Mouse (Mus musculus): Measurements from ENCODE around the gene Atp8b5. TPM values are rescaled to one million over a fixed set of nuclear protein-coding genes. Genes with fewer than 3 reads are reported as not detected.

Gene Atp8b5
- polyA plus RNA-seq, 1 experiment, result not detected

GRCm38 (mm10) chr4:43389845-43390440 is 123.0 kb downstream of the Atp8b5 start:
- Histone ChIP-seq H3K27ac (ENCODE audit: insufficient read depth, low read depth, low read length) (no peak overlapping the region), H3K4me1 (ENCODE audit: control insufficient read depth, insufficient read depth, low read length) (peaks cover 32% of the 10 kb centered on the region), H3K4me3 (ENCODE audit: insufficient read depth, low read length) (no peak overlapping the region)
- TF ChIP-seq CTCF (IDR thresholded peaks at IDR 0.05; ENCODE audit: low read depth, low read length) (no peak), POLR2A (IDR thresholded peaks at IDR 0.05; ENCODE audit: borderline replicate concordance, low read depth, low read length) (no peak)

DNA sequence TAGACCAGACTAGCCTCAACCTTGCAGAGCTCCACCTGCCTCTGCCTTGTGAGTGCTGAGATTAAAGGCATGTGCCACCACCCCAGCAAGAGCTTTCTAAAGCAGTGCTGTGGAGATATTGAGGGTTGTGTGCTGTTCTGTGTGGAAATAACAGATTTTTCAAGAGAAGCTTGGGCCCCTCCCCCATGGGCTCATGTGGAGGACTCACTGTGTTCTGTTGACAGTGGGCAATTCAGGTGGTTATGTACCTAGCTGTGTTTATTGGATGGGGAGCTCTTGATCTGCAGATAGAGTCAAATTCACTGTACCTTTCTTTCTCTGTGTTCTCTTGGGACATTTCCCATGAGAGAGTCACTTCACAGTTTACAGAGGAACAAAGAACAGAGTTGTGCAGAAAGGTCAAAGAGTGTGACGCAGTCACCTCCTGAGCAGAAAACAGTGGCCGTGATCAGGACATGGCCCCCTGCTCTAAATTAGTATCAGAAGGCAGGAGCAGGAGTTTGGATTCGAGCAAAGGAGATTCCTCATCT is 124.6 kb downstream of the Atp8b5 start:
- H3K27ac ChIP-seq (ENCODE audit: insufficient read depth, low read depth, low read length), result no peak overlapping the region
- TF ChIP-seq CTCF (IDR thresholded peaks at IDR 0.05; ENCODE audit: low read depth, low read length) (no peak), POLR2A (IDR thresholded peaks at IDR 0.05; ENCODE audit: borderline replicate concordance, low read depth, low read length) (no peak)
- no peak overlapping the region for H3K4me3 ChIP-seq (ENCODE audit: insufficient read depth, low read length)
- H3K4me1 ChIP-seq (ENCODE audit: control insufficient read depth, insufficient read depth, low read length), result peaks cover 25% of the 10 kb centered on the region

- no peak overlapping the region for H3K4me3 ChIP-seq (ENCODE audit: insufficient read depth, low read length)
- TF ChIP-seq CTCF (IDR thresholded peaks at IDR 0.05; ENCODE audit: low read depth, low read length) (no peak), POLR2A (IDR thresholded peaks at IDR 0.05; ENCODE audit: borderline replicate concordance, low read depth, low read length) (no peak)
- peaks cover 22% of the 10 kb centered on the region for H3K4me1 ChIP-seq (ENCODE audit: control insufficient read depth, insufficient read depth, low read length)
- H3K27ac ChIP-seq (ENCODE audit: insufficient read depth, low read depth, low read length), result no peak overlapping the region
Observed at GRCm38 (mm10) chr4:43394345-43394891, 127.5 kb downstream of the Atp8b5 start.

DNA sequence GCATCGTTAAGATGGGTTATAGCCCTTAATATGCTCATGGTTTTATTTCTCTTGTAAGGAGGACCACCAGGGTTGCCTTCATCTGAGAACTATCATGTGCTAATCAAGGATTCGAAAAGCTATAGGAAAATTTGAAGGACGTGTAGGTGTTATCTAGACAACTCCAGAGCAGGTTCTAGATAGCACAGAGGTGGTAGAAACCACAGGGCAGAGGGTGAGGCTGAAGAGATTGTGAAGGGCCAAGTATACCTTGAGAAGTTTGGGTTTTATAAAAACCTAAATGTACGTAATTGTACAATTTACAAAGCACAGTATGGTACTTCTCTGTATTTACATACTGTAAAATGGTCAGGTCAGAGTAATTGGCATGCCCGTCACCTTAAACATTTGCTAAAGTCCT is 128.2 kb downstream of the Atp8b5 start:
- TF ChIP-seq CTCF (IDR thresholded peaks at IDR 0.05; ENCODE audit: low read depth, low read length), result no peak
- TF ChIP-seq POLR2A (IDR thresholded peaks at IDR 0.05; ENCODE audit: borderline replicate concordance, low read depth, low read length), result no peak
- Histone ChIP-seq H3K4me3 (ENCODE audit: insufficient read depth, low read length) (no peak overlapping the region), H3K4me1 (ENCODE audit: control insufficient read depth, insufficient read depth, low read length) (peaks cover 19% of the 10 kb centered on the region), H3K27ac (ENCODE audit: insufficient read depth, low read depth, low read length) (no peak overlapping the region)

GRCm38 (mm10) chr4:43395836-43396235 is 128.9 kb downstream of the Atp8b5 start:
- peaks cover 20% of the 10 kb centered on the region for H3K4me1 ChIP-seq (ENCODE audit: control insufficient read depth, insufficient read depth, low read length)
- no peak overlapping the region for H3K4me3 ChIP-seq (ENCODE audit: insufficient read depth, low read length)
- H3K27ac ChIP-seq (ENCODE audit: insufficient read depth, low read depth, low read length), result no peak overlapping the region
- TF ChIP-seq POLR2A (IDR thresholded peaks at IDR 0.05; ENCODE audit: borderline replicate concordance, low read depth, low read length) (no peak), CTCF (IDR thresholded peaks at IDR 0.05; ENCODE audit: low read depth, low read length) (no peak)

- peaks cover 14% of the 10 kb centered on the region for H3K4me1 ChIP-seq (ENCODE audit: control insufficient read depth, insufficient read depth, low read length)
- H3K4me3 ChIP-seq (ENCODE audit: insufficient read depth, low read length), result no peak overlapping the region
- TF ChIP-seq POLR2A (IDR thresholded peaks at IDR 0.05; ENCODE audit: borderline replicate concordance, low read depth, low read length), result no peak
- TF ChIP-seq CTCF (IDR thresholded peaks at IDR 0.05; ENCODE audit: low read depth, low read length), result no peak
- no peak overlapping the region for H3K27ac ChIP-seq (ENCODE audit: insufficient read depth, low read depth, low read length)
Observed at GRCm38 (mm10) chr4:43396381-43396780, 129.4 kb downstream of the Atp8b5 start.

DNA sequence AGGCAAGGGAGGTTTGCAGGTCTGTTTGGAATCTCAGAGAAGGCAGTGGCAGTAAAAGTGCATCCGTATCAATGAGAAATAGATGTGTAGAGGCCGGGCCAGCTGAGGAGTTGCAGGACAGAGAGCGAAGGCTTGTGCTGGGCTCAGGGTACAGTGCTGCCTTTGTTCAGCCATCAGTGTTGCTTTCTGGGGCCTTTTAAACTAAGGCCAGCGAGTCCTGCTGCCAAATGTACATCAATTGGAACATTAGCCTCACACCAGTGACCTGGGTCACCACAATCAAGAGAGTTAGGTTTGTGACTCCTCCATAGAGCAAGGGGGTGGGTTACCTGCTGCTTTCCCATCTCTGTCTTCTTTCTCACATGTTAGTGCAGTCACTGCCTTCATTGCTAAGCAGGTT is 131.1 kb downstream of the Atp8b5 start:
- TF ChIP-seq POLR2A (IDR thresholded peaks at IDR 0.05; ENCODE audit: borderline replicate concordance, low read depth, low read length) (no peak), CTCF (IDR thresholded peaks at IDR 0.05; ENCODE audit: low read depth, low read length) (no peak)
- Histone ChIP-seq H3K27ac (ENCODE audit: insufficient read depth, low read depth, low read length) (no peak overlapping the region), H3K4me1 (ENCODE audit: control insufficient read depth, insufficient read depth, low read length) (peaks cover 26% of the 10 kb centered on the region), H3K4me3 (ENCODE audit: insufficient read depth, low read length) (no peak overlapping the region)

DNA sequence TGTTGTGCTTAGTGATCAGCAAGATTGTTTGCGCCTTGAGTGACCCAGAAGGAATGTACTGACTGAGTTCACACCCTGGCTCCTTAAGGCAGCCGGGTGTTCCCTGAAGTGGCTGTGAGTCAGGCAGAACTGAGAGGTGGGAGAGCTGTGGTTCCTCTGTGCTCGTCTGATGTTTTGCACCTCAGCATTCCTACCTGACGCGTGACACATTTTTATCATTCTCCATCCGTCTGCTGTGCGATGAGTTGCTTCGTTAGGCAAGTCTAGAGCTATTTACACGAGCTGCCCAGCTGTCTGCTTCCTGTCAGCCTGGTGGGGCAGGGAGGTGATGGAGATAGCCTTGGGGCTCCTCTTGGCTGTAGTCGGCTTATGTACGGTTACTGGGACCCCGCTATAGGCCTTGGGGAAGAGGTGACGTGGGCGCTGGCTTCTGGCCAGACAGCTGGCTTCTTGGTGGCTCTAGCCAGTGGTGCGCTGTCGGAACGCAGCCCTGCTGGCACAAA is 131.9 kb downstream of the Atp8b5 start:
- Histone ChIP-seq H3K27ac (ENCODE audit: insufficient read depth, low read depth, low read length) (no peak overlapping the region), H3K4me1 (ENCODE audit: control insufficient read depth, insufficient read depth, low read length) (peaks cover 24% of the 10 kb centered on the region), H3K4me3 (ENCODE audit: insufficient read depth, low read length) (no peak overlapping the region)
- TF ChIP-seq POLR2A (IDR thresholded peaks at IDR 0.05; ENCODE audit: borderline replicate concordance, low read depth, low read length), result no peak
- no peak for TF ChIP-seq CTCF (IDR thresholded peaks at IDR 0.05; ENCODE audit: low read depth, low read length)

DNA sequence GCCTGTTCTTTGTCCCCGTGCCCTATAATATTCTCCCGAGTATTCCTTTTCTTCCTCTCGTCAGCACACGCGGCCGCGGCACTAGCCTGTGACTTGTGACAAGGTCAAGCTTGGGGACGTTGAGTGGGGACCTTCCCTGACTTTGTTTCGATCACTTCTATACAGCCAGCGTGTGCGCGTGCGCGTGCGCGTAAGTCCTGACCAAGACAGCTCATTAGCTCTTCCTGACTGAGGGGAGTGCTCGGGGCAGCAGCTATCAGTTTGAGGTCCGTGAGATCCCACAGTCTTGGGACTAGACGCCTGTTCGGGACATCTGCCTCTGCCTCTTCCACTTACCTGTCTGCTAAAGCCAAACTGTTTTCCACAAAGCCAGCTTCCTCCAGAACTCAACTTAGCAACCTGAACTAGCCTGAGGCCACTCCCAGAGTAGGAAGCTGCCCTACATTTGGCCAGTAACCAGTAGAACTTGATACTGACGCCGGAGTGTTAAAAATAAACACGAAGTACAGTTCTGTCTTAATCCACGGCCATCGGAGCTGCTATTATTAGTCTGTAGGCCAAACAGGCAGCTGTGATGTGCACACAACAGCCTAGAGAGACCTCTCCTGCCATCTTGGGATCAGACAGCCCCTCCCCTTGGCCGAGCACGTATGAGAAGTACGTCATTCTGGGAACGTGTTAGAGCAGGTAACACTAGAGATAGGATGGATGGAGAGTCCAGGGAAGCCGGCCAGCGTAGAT is 132.6 kb downstream of the Atp8b5 start:
- peaks cover 22% of the 10 kb centered on the region for H3K4me1 ChIP-seq (ENCODE audit: control insufficient read depth, insufficient read depth, low read length)
- TF ChIP-seq POLR2A (IDR thresholded peaks at IDR 0.05; ENCODE audit: borderline replicate concordance, low read depth, low read length) (no peak), CTCF (IDR thresholded peaks at IDR 0.05; ENCODE audit: low read depth, low read length) (no peak)
- no peak overlapping the region for H3K4me3 ChIP-seq (ENCODE audit: insufficient read depth, low read length)
- no peak overlapping the region for H3K27ac ChIP-seq (ENCODE audit: insufficient read depth, low read depth, low read length)

DNA sequence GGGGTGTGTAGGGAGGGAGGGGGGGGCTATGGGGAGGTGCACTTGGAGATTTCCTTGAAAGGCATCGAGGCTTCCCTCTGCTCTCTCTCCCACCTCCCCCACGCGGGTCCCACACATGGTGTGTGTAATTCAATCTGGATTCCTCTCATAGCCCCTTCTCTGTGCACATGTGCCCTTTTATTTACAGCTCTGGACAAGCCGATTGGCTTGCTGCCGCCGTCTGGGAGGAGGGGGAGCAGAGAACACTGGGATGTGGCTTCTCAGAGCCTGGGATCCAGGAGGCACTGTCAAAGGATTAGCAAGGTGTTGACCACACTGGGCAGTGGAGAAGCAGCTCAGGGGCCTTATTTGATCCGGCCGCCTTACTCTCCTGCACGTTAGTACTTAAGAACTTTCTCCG is 134.0 kb downstream of the Atp8b5 start:
- H3K27ac ChIP-seq (ENCODE audit: insufficient read depth, low read depth, low read length), result no peak overlapping the region
- TF ChIP-seq CTCF (IDR thresholded peaks at IDR 0.05; ENCODE audit: low read depth, low read length) (no peak), POLR2A (IDR thresholded peaks at IDR 0.05; ENCODE audit: borderline replicate concordance, low read depth, low read length) (no peak)

More for the DNA sequence above, 134.0 kb downstream of the Atp8b5 start:
- Histone ChIP-seq H3K4me1 (ENCODE audit: control insufficient read depth, insufficient read depth, low read length) (peaks cover 25% of the 10 kb centered on the region), H3K4me3 (ENCODE audit: insufficient read depth, low read length) (no peak overlapping the region)
